Mouse (Mus musculus) kidney, adult 2 months (tissue): ENCODE data around the gene Spock1. TPM values are rescaled to one million over a fixed set of nuclear protein-coding genes. Genes with fewer than 3 reads are reported as not detected.

ENCODE experiments used
- DNase-seq: peaks from one replicate; pipeline ENCODE4 v3.0.0; 2021
- H3K27ac ChIP-seq: fragments of 200-500 bp; 2 replicates; pipeline ENCODE4 v1.5.1; 2012; ENCODE audit warnings: low read depth, low read length, control low read depth, inconsistent platforms; ENCODE audit not compliant: insufficient read depth
- H3K27me3 ChIP-seq: fragments of 200-500 bp; replicated peaks from 2 replicates; pipeline ENCODE4 v1.6.1; 2012; ENCODE audit warnings: mild to moderate bottlenecking, moderate library complexity, low read length, inconsistent platforms; ENCODE audit not compliant: control insufficient read depth, insufficient read depth
- H3K36me3 ChIP-seq: fragments of 200-500 bp; 2 replicates; pipeline ENCODE4 v1.6.1; 2012; ENCODE audit warnings: mild to moderate bottlenecking, moderate library complexity, low read length, inconsistent platforms; ENCODE audit not compliant: control insufficient read depth, insufficient read depth
- H3K4me1 ChIP-seq: fragments of 200-500 bp; 2 replicates; pipeline ENCODE4 v1.6.1; 2011; ENCODE audit warnings: low read length; ENCODE audit not compliant: control insufficient read depth, insufficient read depth
- H3K4me3 ChIP-seq: fragments of 200-500 bp; 2 replicates; pipeline ENCODE4 v1.5.1; 2011; ENCODE audit warnings: mild to moderate bottlenecking, low read depth, low read length, control low read depth; ENCODE audit not compliant: insufficient read depth
- CTCF ChIP-seq: fragments of 200-500 bp; conservative IDR thresholded peaks from 2 replicates; pipeline ENCODE4 v1.5.1; 2011; ENCODE audit warnings: low read depth, mild to moderate bottlenecking, control low read depth, low read length, moderate library complexity, mixed read lengths; ENCODE audit not compliant: insufficient read depth, insufficient read length
- POLR2A ChIP-seq: fragments of 200-500 bp; IDR thresholded peaks from one replicate; pipeline ENCODE4 v1.6.1; 2011; ENCODE audit warnings: low read depth, low read length, control low read depth
- WGBS: fragments of 180-500 bp; shearing (Covaris S2); methylation state at CpG from one replicate; pipeline ENCODE4 v1.1.7; 2018; 5-methylcytosine and 5-hydroxymethylcytosine counted together
- polyA plus RNA-seq: library from polyadenylated mRNA; depleted of rRNA; stranded (reverse); fragments of >200 nt; gene quantifications from 2 replicates; pipeline ENCODE4 v1.2.3, GENCODE M21; 2012; rRNA removed

Gene Spock1
- 0.19 TPM in 2 replicates for polyA plus RNA-seq

DNA sequence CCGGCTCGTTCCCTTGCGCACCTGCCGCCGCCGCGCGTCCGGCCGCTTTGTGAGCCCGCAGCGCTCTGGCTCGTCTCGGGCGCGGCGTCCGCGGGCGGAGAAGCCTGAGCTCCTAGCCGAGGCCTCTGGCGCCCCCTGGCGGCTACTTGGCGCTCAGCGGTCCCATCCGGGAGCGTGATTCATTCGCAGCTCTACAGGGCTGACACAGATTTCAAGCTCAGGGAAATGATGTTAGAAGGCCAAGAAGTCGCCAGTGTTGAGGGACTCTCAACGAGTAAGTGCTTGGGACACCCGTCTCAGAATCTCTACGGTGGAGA, at the start of gene Spock1:
TSS of gene Spock1 (minus strand) at position 67 of the 317 bp plus-strand sequence.
- Histone ChIP-seq H3K4me1 (no peaks in the 10 kb centered on the region), H3K27me3 (peaks cover 3% of the 10 kb centered on the region; the same call in 1 of the 2 replicates), H3K36me3 (no peaks in the 10 kb centered on the region), H3K4me3 (no peak within 1 kb of the TSS), H3K27ac (no peak within 1 kb of the TSS)
- TF ChIP-seq CTCF (peak; percentile 76), POLR2A (no peak)
- DNase-seq: peak; percentile 73
- 1% methylated on average over 32 of the region's 32 CpGs for WGBS

DNA sequence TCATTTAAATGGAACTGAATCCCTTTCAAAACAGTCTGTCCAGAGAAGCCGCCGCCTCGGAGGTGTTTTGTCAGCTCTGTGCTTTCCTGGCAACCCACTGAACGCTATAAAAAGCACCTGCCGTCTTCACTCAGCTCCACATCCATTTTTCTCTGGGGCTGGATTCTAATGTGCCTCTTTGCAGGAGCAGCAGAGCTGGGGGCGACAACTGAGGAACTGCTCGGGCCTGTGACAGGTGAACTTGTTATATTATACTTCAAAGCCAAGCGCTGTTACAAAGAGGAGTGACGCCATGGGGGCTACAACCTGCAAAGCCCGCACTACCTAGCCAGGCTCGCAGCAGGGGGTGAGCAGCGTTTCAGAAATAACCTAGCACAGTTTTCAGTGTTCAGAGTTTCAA, 42.0 kb upstream of the Spock1 start:
- Histone ChIP-seq H3K27ac (no peak overlapping the region), H3K4me1 (no peaks in the 10 kb centered on the region), H3K27me3 (no peaks in the 10 kb centered on the region), H3K36me3 (no peaks in the 10 kb centered on the region), H3K4me3 (no peak overlapping the region)
- TF ChIP-seq POLR2A (no peak), CTCF (no peak)
- WGBS: 78% methylated on average over 12 of the region's 12 CpGs
- DNase-seq: no peak

DNA sequence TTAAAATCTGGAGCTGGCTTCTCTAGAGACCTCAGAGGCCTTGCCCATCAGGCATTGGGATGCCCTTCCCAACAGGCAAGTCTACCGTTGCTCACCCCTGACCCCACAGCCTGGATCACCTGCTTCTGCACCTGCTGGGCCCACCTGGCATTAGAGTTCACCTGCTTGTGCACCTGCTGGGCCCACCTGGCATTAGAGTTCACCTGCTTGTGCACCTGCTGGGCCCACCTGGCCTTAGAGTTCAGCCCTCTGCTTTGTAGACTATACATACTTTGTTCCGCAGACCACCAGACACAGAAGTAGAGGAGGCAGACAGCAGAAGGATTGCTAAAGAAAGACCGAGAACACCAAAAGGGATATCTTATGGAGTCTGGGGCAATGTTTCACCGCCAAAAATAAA, 41.4 kb upstream of the Spock1 start:
- no peaks in the 10 kb centered on the region for H3K4me1 ChIP-seq
- H3K27me3 ChIP-seq: no peaks in the 10 kb centered on the region
- no peak overlapping the region for H3K4me3 ChIP-seq
- whole genome bisulfite sequencing: 88% methylated on average over 4 of the region's 4 CpGs
- H3K27ac ChIP-seq: no peak overlapping the region
- TF ChIP-seq POLR2A (no peak), CTCF (no peak)
- H3K36me3 ChIP-seq: no peaks in the 10 kb centered on the region
- no peak for DNase-seq

DNA sequence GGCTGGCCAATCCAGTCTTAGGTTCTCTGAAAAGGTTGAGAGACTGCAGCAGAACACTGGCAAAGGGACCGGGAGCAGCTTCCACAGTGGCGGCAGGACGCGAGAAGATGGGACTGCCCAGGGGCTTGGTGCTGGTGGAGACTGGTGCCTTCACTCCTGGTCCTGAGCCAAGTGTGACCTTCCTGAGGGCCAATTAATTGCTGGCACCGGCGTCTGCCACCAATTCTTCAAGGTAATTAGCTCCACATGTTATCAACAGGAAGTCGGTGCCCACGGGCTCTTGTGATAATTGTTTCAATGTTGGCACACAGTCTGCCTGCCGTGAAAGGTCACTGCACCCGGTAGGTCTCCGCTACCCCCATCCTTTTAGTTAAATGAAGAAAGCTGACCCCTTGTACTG, 37.1 kb upstream of the Spock1 start:
- Histone ChIP-seq H3K27ac (no peak overlapping the region), H3K36me3 (no peaks in the 10 kb centered on the region), H3K4me1 (no peaks in the 10 kb centered on the region), H3K27me3 (no peaks in the 10 kb centered on the region), H3K4me3 (no peak overlapping the region)
- WGBS: 32% methylated on average over 11 of the region's 11 CpGs
- TF ChIP-seq CTCF: no peak
- TF ChIP-seq POLR2A: no peak
- peak; percentile 2 for DNase-seq

DNA sequence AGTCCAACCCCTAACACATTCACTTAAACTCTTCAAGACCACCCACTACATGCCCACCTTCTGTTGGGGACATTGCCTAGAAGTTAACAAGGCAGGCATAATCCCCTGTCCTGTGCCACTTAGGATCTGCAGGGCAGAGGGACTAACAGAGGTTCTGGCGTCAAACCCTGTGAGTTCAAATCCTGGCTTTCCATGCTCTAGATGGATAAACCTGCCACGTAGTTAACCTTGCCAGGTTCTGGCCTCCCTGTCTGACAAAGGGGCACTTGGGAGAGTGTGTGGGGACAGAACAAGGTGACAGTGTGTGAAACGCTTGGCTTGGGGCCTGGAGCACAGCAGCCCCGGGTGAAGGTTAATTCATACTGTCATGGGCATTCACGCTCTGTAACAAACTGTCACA, 36.3 kb upstream of the Spock1 start:
- Histone ChIP-seq H3K27me3 (no peaks in the 10 kb centered on the region), H3K4me3 (no peak overlapping the region), H3K36me3 (no peaks in the 10 kb centered on the region), H3K4me1 (no peaks in the 10 kb centered on the region), H3K27ac (no peak overlapping the region)
- 82% methylated on average over 5 of the region's 5 CpGs for WGBS
- DNase-seq: no peak
- no peak for TF ChIP-seq POLR2A

DNA sequence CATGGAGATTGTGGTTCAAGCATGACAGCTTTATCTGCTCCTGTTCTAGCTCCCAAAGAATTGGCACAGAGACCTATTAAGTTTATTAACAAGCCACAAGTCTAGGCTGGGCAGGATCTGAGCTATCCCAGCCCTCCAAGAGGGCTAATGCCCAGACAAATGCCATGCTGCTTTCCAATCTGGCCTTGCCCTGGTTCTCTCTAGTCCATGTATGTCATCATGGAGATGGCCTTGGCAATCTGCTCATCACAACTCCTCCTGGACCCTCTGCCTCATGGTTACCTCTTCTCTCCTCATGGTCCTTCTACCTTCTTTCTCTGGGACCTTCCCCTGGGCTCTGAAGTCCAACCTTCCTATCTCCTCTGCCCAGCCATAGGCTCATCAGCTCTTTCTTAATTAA, 35.8 kb upstream of the Spock1 start:
- Histone ChIP-seq H3K27me3 (no peaks in the 10 kb centered on the region), H3K27ac (no peak overlapping the region), H3K4me1 (no peaks in the 10 kb centered on the region), H3K4me3 (no peak overlapping the region), H3K36me3 (no peaks in the 10 kb centered on the region)
- DNase-seq: no peak
- TF ChIP-seq CTCF: no peak
- TF ChIP-seq POLR2A: no peak

DNA sequence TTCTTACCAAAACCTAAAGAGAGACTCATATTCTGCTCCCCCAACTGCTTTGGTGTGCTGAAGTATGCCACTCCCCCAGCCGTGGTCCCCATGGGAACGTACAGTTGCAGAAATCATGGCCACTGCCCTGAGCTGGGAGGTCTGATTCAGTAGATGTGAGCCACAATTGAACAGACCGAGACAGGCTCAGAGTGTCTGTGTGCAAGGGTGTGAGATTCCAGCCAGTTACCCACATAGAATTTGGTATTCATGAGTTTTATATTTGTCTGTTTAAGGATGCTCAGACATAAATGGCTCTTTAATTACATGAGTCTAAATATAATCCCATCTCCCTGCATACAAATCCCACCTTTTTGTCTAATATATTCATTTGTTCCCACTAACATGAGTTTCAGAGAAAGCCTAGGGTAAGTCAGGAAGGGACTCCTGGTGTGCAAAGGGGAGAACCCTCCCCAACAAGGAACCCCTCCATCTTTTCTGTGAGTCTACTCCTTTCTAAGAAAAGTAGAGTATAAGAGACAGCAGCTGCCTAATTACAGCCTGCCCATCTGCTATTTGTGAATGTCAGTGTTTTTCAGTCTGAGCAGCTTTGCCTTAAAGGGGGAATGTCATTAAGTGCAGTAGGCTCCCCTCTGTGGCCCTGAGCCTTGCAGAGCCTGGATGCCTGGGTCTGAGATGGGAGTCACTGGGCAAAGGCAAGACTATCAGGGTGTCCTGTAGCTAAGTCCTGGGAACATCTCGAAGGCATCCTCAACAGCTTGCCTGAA, 29.5 kb upstream of the Spock1 start:
- WGBS: 83% methylated on average over 4 of the region's 4 CpGs

DNA sequence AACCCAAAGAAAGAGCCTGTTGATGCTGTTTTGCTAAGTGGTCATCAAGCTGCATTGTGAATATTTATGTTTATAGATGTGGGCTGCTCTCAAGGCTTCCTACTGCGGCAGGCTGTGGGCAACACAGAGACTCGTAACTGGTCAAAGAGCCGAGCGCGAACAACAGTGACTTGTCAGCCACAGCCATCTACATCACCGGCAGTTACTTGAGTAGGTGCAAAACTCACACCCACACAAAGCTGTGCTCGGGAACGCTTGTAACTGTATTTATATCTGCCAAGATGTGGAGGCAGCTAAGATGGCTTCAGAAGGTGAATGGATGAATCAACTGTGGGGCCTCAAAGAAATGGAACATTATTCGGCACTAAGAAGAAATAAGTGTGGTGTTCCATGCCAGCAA, 23.9 kb upstream of the Spock1 start:
- TF ChIP-seq CTCF (no peak), POLR2A (no peak)
- Histone ChIP-seq H3K36me3 (no peaks in the 10 kb centered on the region), H3K4me3 (no peak overlapping the region), H3K27me3 (no peaks in the 10 kb centered on the region), H3K4me1 (no peaks in the 10 kb centered on the region), H3K27ac (no peak overlapping the region)
- 92% methylated on average over 9 of the region's 9 CpGs for WGBS
- DNase-seq: no peak

More for the DNA sequence above, 29.5 kb upstream of the Spock1 start:
- no peak for DNase-seq
- H3K36me3 ChIP-seq: no peaks in the 10 kb centered on the region
- H3K27ac ChIP-seq: no peak overlapping the region
- H3K27me3 ChIP-seq: no peaks in the 10 kb centered on the region
- no peak overlapping the region for H3K4me3 ChIP-seq
- no peak for TF ChIP-seq POLR2A
- no peak for TF ChIP-seq CTCF
- H3K4me1 ChIP-seq: no peaks in the 10 kb centered on the region
